Mouse (Mus musculus): Measurements from ENCODE around the gene Ubr1. TPM values are rescaled to one million over a fixed set of nuclear protein-coding genes. Genes with fewer than 3 reads are reported as not detected.
A peak's percentile ranks its signal among the peaks of the same experiment; 100 is the strongest.

The Ubr1 gene
- polyA plus RNA-seq, 1 experiment = 3.7 TPM

DNA sequence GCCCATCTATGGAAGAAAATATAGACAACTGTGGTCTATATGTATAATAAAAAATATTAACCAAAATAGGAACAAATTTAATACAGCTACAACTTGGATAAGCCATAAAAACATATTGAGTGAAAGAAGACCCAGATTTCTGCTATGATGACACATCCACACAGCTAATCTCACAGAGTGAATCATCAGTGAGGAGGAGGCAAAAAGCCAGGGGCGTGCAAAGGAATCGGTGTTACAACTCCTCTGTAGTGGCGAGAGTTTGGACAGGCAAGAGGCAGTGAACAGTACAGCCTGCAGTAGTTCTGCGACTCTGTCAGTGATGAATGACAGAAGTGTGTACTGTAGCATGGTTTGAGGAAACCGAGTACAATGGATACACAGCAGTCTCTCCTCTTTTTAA lies 103.2 kb downstream of the Ubr1 start:
- H3K4me1 ChIP-seq = peaks cover 20% of the 10 kb centered on the region
- H3K9me3 ChIP-seq = no peaks in the 10 kb centered on the region
- no peak overlapping the region for H3K4me3 ChIP-seq (replicated peaks)
- TF ChIP-seq GATA1 (IDR thresholded peaks at IDR 0.05; ENCODE audit: borderline replicate concordance, low read length) (no peak), FLI1 (IDR thresholded peaks at IDR 0.05; ENCODE audit: low read length) (no peak)
- peaks cover 76% of the 10 kb centered on the region for H3K36me3 ChIP-seq (replicated peaks; ENCODE audit: low read length)
- no peaks in the 10 kb centered on the region for H3K27me3 ChIP-seq (replicated peaks)

DNA sequence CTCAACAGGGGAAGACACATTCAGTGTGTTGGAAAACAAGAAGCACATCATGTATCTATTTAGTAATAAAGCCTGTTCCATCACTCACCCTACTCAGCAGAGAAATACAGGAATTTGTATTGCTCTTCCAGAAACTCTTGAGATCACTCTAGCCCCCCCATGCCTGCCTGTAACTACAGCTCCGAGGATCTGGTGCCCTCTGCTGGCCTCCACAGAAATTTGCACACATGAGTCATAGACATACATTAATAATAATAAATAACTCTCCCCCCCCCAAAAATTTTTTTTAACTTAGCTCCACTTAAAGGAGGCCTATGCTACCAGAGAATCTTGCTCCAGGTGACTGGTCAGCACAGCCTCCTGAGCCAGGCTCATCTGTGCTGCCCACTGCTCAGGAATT lies 104.0 kb downstream of the Ubr1 start:
- H3K4me3 ChIP-seq (replicated peaks) = no peak overlapping the region
- H3K36me3 ChIP-seq (replicated peaks; ENCODE audit: low read length) = peaks cover 76% of the 10 kb centered on the region
- no peaks in the 10 kb centered on the region for H3K9me3 ChIP-seq
- no peaks in the 10 kb centered on the region for H3K27me3 ChIP-seq (replicated peaks)
- H3K4me1 ChIP-seq = peaks cover 14% of the 10 kb centered on the region
- TF ChIP-seq FLI1 (IDR thresholded peaks at IDR 0.05; ENCODE audit: low read length) = no peak
- TF ChIP-seq GATA1 (IDR thresholded peaks at IDR 0.05; ENCODE audit: borderline replicate concordance, low read length) = no peak

DNA sequence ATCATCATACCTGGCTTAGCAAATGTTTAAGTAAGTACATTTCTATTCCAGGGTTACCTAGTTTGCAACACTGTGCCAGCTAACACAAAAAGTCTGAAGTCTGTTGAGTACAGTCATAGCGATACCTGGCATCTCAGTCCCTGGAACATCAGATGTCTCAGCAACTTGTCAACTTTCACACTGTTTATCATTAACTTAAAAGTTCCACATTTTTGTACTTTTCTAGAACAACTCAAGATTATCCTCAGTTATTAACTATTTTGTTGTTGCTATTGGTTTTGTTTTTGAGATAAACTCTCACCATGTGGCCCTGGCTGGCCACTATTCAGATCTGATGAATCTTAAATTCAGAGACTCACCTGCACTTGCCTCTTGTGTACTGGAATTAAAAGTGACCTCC lies 107.1 kb downstream of the Ubr1 start:
- TF ChIP-seq FLI1 (IDR thresholded peaks at IDR 0.05; ENCODE audit: low read length) (no peak), GATA1 (IDR thresholded peaks at IDR 0.05; ENCODE audit: borderline replicate concordance, low read length) (no peak)
- H3K4me3 ChIP-seq (replicated peaks) = no peak overlapping the region
- no peaks in the 10 kb centered on the region for H3K9me3 ChIP-seq
- H3K36me3 ChIP-seq (replicated peaks; ENCODE audit: low read length) = peaks cover 66% of the 10 kb centered on the region
- H3K27me3 ChIP-seq (replicated peaks) = no peaks in the 10 kb centered on the region
- H3K4me1 ChIP-seq = no peaks in the 10 kb centered on the region

DNA sequence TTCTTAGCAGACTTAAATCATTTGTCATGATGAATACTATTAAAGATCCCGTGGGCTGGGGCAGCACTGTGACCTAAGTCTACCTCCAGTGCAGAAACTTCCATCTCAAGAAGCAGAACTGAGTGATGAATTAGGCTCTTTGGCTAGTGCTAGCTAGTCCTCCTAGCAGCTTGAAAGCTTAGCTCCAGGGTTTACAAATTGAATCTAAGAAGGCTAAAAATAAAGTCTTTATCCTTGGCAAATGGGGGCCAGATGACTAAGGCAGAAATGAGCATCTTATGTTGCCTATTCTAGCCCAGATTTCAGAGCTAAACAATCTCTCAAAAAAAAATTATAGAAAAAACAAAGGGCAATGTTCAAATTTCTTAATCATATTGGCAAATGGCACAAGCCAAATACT lies 109.8 kb downstream of the Ubr1 start:
- Histone ChIP-seq H3K9me3 (no peaks in the 10 kb centered on the region), H3K4me3 (replicated peaks) (no peak overlapping the region), H3K4me1 (no peaks in the 10 kb centered on the region), H3K27me3 (replicated peaks) (no peaks in the 10 kb centered on the region), H3K36me3 (replicated peaks; ENCODE audit: low read length) (peaks cover 51% of the 10 kb centered on the region)
- TF ChIP-seq FLI1 (IDR thresholded peaks at IDR 0.05; ENCODE audit: low read length) = no peak
- no peak for TF ChIP-seq GATA1 (IDR thresholded peaks at IDR 0.05; ENCODE audit: borderline replicate concordance, low read length)

DNA sequence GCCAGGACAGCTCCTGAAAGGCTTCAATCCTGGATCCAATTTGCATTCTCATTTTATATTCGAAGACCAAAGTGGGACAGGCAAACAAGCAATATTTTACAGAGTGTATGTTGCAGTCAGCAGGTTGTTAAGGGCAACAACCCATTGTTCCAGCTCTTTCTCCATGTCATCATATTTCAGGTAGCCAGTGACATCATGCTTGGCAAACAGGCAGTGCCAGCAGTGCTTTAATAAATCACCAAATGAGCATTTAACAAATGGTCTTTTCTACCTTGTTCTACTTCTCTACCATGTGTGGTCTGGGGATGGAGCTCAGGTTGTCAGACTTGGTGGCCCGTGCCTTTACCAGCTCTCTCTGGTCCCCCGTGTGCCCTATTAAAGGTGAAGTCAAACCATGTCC lies 112.4 kb downstream of the Ubr1 start:
- TF ChIP-seq FLI1 (IDR thresholded peaks at IDR 0.05; ENCODE audit: low read length) (no peak), GATA1 (IDR thresholded peaks at IDR 0.05; ENCODE audit: borderline replicate concordance, low read length) (no peak)
- Histone ChIP-seq H3K36me3 (replicated peaks; ENCODE audit: low read length) (peaks cover 34% of the 10 kb centered on the region), H3K4me3 (replicated peaks) (no peak overlapping the region), H3K4me1 (peaks cover 2% of the 10 kb centered on the region), H3K9me3 (no peaks in the 10 kb centered on the region), H3K27me3 (replicated peaks) (no peaks in the 10 kb centered on the region)

DNA sequence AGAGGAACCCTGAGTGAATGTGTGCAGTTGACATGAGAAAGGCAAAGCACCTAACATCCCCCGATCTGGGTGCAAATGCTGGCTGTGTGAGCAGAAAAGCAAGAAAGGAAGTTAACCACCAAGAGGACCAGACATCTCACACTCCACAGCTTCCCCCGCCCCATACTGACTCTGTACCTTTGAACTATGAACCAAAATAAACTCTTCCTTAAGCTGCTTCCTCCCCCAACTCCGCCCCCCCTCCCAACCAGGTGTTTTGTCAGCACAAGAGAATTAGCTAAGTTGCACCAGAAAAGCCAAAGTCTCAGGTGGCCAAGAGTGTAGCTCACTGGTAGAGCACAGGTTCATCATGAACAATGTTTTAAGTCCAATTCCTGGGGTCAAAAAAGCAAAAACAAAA lies 117.4 kb downstream of the Ubr1 start:
- TF ChIP-seq FLI1 (IDR thresholded peaks at IDR 0.05; ENCODE audit: low read length) = no peak
- no peak for TF ChIP-seq GATA1 (IDR thresholded peaks at IDR 0.05; ENCODE audit: borderline replicate concordance, low read length)
- H3K36me3 ChIP-seq (replicated peaks; ENCODE audit: low read length) = peaks cover 1% of the 10 kb centered on the region
- no peaks in the 10 kb centered on the region for H3K27me3 ChIP-seq (replicated peaks)
- peaks cover 33% of the 10 kb centered on the region for H3K4me1 ChIP-seq
- no peak overlapping the region for H3K4me3 ChIP-seq (replicated peaks)
- H3K9me3 ChIP-seq = no peaks in the 10 kb centered on the region

DNA sequence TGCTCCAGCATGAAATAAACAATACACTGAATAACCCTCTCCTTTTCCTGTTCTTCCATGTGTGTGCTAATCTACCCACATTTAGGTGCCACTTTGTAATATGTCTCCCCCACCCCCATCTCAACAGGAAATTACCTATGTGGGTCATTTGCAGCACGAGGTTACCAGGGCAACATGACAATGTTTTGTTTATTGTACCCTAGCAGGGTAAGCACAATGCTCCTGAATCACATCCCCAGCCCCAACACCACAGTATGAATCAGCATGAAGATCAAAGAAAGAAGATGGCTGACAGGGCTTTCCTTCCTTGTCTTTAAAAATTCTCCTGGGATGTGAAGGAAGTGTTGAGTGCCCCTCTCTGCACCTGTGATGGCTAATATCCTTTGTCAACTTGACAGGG lies 117.9 kb downstream of the Ubr1 start:
- Histone ChIP-seq H3K9me3 (no peaks in the 10 kb centered on the region), H3K4me1 (peaks cover 38% of the 10 kb centered on the region), H3K4me3 (replicated peaks) (no peak overlapping the region), H3K27me3 (replicated peaks) (no peaks in the 10 kb centered on the region), H3K36me3 (replicated peaks; ENCODE audit: low read length) (no peaks in the 10 kb centered on the region)
- TF ChIP-seq GATA1 (IDR thresholded peaks at IDR 0.05; ENCODE audit: borderline replicate concordance, low read length) (no peak), FLI1 (IDR thresholded peaks at IDR 0.05; ENCODE audit: low read length) (no peak)

DNA sequence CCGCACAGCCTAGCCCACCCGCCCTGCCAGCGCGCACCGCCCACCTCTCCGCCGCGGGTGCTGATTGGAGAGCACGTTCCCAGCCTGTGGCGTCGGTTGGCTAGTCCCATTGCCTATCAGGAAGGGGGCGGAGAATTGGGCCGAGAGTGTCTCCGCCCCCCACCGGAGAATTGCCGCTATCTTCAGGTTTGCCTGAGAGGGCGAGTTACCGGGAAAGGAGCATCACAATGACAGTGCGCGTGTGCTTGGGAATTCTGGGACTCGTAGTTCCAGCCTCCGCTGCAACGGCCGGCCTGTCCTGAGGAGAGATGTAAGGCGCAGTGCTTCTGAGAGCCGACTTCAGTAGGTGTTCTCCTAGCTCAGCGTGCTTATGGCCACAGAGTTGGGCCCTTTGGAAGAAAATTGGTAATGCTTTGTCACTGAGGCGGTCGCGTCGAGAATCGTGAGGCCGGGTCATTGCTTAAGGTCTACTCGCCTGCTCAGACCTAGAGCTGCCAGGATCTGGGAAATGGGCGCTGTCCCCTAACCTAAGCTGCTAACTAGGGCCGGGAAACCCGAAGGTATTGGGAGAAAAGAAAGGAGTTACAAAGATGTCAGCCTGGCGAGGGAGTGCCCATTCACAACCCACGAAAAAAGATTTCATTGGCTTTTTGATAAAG lies 120.0 kb downstream of the Ubr1 start, which contains the start of gene Ttbk2:
TSS of gene Ttbk2 (minus strand) at position 181 of the 659 bp plus-strand sequence.
- Histone ChIP-seq H3K9me3 (no peaks in the 10 kb centered on the region), H3K4me3 (replicated peaks) (peak within 1 kb of the TSS; percentile 94), H3K27me3 (replicated peaks) (no peaks in the 10 kb centered on the region), H3K36me3 (replicated peaks; ENCODE audit: low read length) (no peaks in the 10 kb centered on the region), H3K4me1 (peaks cover 39% of the 10 kb centered on the region)
- no peak for TF ChIP-seq FLI1 (IDR thresholded peaks at IDR 0.05; ENCODE audit: low read length)

DNA sequence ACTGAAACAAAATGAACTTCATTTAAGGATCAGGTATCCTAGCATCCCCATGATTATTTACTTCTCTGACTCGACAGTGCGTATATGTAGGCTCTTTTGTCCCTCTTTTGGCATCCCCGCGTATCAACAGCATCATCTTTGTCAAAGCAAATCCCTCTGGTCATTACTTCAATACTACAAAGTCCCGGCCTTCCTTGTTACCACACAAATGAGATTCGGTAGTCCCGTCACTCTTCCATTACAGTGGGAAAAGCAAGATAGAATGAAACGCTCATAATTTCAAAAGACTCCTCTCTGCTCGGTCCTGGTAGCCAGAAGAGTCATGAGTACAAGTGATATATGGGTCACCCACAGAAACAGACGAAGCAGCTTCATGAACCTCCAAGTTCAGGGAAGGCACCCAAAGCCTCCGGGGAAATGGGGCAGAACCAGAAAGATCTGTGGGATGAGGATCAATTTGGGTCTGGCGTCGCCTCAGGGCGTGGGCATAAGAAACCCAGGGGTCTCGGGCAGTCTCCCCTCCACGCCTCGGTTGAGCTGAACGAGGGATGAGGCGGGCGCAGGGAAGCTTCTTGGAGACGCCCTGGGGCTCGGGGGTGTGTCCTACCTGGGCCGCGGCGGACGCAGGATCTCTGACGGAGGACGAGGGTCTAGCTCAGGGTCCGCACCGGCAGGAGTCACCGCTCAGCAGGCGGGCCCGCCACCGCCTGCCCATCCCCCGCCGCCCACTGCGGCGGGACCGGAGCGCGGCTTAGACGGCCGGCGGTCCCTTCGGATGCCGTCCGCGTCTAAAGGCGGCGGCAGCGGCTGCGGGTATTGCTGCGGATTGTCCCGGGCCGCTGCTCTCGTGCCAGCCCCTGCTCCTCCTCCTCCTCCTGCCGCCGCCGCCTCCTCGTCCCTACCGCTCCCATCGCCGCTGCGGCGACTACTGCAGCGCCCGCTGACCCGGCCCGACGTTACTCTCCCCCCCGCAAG lies 120.8 kb downstream of the Ubr1 start, which contains the start of gene Cdan1:
TSS of gene Cdan1 (minus strand) at position 680 of the 975 bp plus-strand sequence.
- H3K36me3 ChIP-seq (replicated peaks; ENCODE audit: low read length) = no peaks in the 10 kb centered on the region
- H3K4me1 ChIP-seq = peaks cover 39% of the 10 kb centered on the region
- H3K9me3 ChIP-seq = no peaks in the 10 kb centered on the region
- TF ChIP-seq FLI1 (IDR thresholded peaks at IDR 0.05; ENCODE audit: low read length) = no peak
- TF ChIP-seq GATA1 (IDR thresholded peaks at IDR 0.05; ENCODE audit: borderline replicate concordance, low read length) = no peak
- H3K27me3 ChIP-seq (replicated peaks) = no peaks in the 10 kb centered on the region
- H3K4me3 ChIP-seq (replicated peaks) = peak within 1 kb of the TSS; percentile 94

DNA sequence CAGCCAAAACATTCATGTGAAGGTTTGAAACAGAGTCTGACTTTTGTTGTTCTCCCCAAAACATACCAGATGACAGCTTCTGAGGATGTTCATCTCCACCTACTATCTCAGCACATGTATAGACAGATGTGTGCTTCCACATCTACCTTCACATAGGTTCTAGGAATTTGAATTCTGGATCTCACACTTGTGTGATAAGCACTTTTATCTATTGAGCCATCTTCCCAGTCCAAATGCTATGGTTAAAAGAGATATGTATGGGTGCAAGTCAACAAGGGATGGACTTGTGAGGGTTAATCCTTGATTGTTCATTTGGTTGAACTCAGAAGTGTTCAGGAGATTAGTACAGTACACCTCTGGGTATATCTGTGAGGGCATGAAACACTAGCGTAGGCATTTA lies 125.2 kb downstream of the Ubr1 start:
- H3K9me3 ChIP-seq = no peaks in the 10 kb centered on the region
- H3K36me3 ChIP-seq (replicated peaks; ENCODE audit: low read length) = no peaks in the 10 kb centered on the region
- no peak overlapping the region for H3K4me3 ChIP-seq (replicated peaks)
- TF ChIP-seq FLI1 (IDR thresholded peaks at IDR 0.05; ENCODE audit: low read length) = no peak
- no peak for TF ChIP-seq GATA1 (IDR thresholded peaks at IDR 0.05; ENCODE audit: borderline replicate concordance, low read length)
- peaks cover 27% of the 10 kb centered on the region for H3K4me1 ChIP-seq
- no peaks in the 10 kb centered on the region for H3K27me3 ChIP-seq (replicated peaks)
